Mouse (Mus musculus): Measurements from ENCODE around the gene Tfip11.

DNA sequence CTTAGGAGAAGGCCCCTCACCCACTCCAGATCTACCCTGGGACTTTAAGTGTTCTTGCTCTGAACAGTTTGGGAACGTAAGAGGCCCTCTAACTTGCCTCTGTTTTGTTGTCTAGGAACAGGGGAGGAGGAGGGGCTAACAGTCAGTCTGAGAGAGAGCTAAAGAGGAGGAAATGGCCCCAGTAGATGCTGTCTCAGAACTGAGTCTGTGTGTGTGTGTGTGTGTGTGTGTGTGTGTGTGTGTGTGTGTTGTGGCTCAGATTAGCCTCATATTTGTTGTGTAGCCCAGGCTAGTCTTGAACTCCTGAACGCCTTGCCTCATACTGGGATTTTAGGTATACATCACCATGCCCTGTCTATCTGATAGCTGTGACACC is 39.6 kb upstream of the Tfip11 start:
- TF ChIP-seq CEBPB (IDR thresholded peaks at IDR 0.05; ENCODE audit: low read depth) (no peak), CTCF (IDR thresholded peaks at IDR 0.05; ENCODE audit: control insufficient read depth, insufficient read depth, insufficient read length) (no peak), MAX (IDR thresholded peaks at IDR 0.05) (no peak), MYOD1 (IDR thresholded peaks at IDR 0.05; ENCODE audit: control insufficient read depth, insufficient read length, low read depth) (no peak), USF1 (IDR thresholded peaks at IDR 0.05; ENCODE audit: low read depth) (no peak), FOSL1 (IDR thresholded peaks at IDR 0.05; ENCODE audit: insufficient read depth, low read length, poor library complexity, severe bottlenecking) (no peak)
